Mouse (Mus musculus): ENCODE measurements around the gene Gm9611. TPM values are rescaled to one million over a fixed set of nuclear protein-coding genes. Genes with fewer than 3 reads are reported as not detected.

The Gm9611 gene
- not detected for polyA plus RNA-seq (2014; fragmentation: Illumina TruSeq; extraction: RNeasy Lipid Tissue Mini Kit (QIAGEN cat#74804); ENCODE audit: low read depth, low replicate concordance)

DNA sequence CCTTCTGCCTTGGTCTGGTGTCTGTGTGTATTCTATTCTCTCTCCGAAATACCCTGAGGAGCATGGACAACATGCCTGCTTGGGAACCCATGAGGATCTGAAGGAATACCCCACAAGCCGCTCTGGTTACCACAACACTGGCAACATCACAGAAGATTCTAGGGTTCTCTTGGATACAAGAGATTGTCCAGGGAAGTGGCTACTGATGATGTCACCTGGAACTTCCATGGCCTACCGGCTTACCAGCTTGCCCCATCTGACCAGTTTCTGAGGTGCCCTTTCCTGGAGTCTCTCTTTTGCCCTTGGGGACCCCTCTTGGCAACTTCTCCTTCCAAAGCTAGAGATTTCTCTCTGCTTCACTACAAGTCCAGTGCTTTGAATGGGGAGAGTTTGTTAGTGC, at the start of gene Gm9611:
Gm9611 (minus strand) TSS at position 101 of the 400 bp plus-strand sequence.

DNA sequence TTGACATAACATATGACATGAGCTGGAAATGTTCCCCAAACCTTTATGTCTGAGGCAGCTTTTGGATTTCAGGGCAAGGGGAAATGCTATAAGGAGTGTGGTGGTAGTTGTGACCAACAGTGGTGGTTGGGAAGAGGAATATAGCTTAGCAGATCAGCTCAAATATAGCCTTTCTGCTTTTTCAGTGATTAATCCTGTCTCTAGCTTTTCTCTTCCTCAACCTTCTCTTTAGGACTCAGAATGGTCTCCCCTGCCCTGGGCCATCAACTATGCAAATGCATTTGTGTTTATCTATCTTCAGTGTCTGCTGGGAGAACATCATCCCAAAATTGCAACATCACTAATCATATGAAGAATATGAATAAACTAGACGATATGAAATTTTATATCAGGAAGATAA, 12.8 kb upstream of the Gm9611 start, which contains the start of gene Gm7995:
Gm7995 (plus strand) TSS at position 301 of the 400 bp plus-strand sequence.

DNA sequence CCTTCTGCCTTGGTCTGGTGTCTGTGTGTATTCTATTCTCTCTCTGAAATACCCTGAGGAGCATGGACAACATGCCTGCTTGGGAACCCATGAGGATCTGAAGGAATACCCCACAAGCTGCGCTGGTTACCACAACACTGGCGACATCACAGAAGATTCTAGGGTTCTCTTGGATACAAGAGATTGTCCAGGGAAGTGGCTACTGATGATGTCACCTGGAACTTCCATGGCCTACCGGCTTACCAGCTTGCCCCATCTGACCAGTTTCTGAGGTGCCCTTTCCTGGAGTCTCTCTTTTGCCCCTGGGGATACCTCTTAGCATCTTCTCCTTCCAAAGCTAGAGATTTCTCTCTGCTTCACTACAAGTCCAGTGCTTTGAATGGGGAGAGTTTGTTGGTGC, 37.2 kb downstream of the Gm9611 start, which contains the start of gene Gm17026:
Gm17026 (minus strand) TSS at position 101 of the 400 bp plus-strand sequence.

Other genes starting within 250 kb of the Gm9611 start
- not detected for gene Gm7951, start 180.0 kb downstream of the Gm9611 start, polyA plus RNA-seq (2014; fragmentation: Illumina TruSeq; extraction: RNeasy Lipid Tissue Mini Kit (QIAGEN cat#74804); ENCODE audit: low read depth, low replicate concordance)
- not detected for gene Gm17027, start 134.7 kb downstream of the Gm9611 start, polyA plus RNA-seq (2014; fragmentation: Illumina TruSeq; extraction: RNeasy Lipid Tissue Mini Kit (QIAGEN cat#74804); ENCODE audit: low read depth, low replicate concordance)
- gene Gm3573, start 106.6 kb downstream of the Gm9611 start, polyA plus RNA-seq (2014; fragmentation: Illumina TruSeq; extraction: RNeasy Lipid Tissue Mini Kit (QIAGEN cat#74804); ENCODE audit: low read depth, low replicate concordance) = not detected
- not detected for gene Gm17026, start 37.3 kb downstream of the Gm9611 start, polyA plus RNA-seq (2014; fragmentation: Illumina TruSeq; extraction: RNeasy Lipid Tissue Mini Kit (QIAGEN cat#74804); ENCODE audit: low read depth, low replicate concordance)
- gene Gm7995, start 12.9 kb upstream of the Gm9611 start, polyA plus RNA-seq (2014; fragmentation: Illumina TruSeq; extraction: RNeasy Lipid Tissue Mini Kit (QIAGEN cat#74804); ENCODE audit: low read depth, low replicate concordance) = not detected
- gene Gm8005, start 142.3 kb upstream of the Gm9611 start, polyA plus RNA-seq (2014; fragmentation: Illumina TruSeq; extraction: RNeasy Lipid Tissue Mini Kit (QIAGEN cat#74804); ENCODE audit: low read depth, low replicate concordance) = not detected
- not detected for gene Gm8011, start 166.5 kb upstream of the Gm9611 start, polyA plus RNA-seq (2014; fragmentation: Illumina TruSeq; extraction: RNeasy Lipid Tissue Mini Kit (QIAGEN cat#74804); ENCODE audit: low read depth, low replicate concordance)
- not detected for gene Gm8020, start 205.0 kb upstream of the Gm9611 start, polyA plus RNA-seq (2014; fragmentation: Illumina TruSeq; extraction: RNeasy Lipid Tissue Mini Kit (QIAGEN cat#74804); ENCODE audit: low read depth, low replicate concordance)
- not detected for gene Gm8024, start 226.9 kb upstream of the Gm9611 start, polyA plus RNA-seq (2014; fragmentation: Illumina TruSeq; extraction: RNeasy Lipid Tissue Mini Kit (QIAGEN cat#74804); ENCODE audit: low read depth, low replicate concordance)

All from heart, adult 10 weeks (tissue).